Mouse (Mus musculus): ENCODE data around the gene Hacd2.

DNA sequence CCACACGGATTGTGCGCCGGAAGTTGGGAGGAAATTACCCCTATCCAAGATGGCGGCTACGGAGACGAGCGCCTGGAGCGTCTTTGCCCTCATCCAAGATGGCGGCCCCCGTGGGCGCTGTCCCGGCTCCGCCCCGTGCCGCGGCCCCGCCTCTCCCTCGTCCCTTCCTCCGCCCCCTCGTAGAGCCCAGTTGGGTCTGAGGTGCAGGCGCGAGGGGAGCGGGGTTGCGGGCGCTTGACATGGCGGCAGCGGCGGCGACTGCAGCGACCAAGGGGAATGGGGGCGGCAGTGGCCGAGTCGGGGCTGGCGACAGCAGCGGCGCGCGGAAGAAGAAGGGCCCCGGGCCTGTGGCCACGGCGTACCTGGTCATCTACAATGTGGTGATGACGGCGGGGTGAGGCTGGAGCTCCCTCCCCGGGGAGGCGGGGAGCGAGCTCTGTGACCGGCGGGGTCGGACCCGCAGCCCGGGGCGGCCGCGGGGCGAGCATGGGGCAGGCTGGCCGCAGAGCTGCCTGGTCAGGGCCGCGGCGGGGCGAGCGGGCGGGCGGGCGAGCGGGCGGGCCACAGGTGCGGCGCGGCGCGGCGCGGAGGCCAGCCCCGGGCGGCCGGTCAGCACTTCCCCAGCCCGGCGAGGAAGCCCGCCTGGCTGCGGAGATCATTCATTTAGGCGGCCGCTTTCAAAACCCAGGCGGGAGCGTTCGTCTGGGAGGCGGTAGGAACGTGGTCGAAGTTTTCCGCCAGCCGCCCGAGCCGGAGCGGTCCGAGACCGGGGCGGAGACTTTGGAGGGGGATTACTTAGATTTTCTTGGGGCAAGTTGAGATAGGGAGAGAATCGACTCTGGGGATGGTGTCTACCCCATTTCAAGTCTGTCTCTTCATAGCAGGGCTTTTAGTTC is at the start of gene Hacd2:
- TF ChIP-seq CTCF (IDR thresholded peaks at IDR 0.05; ENCODE audit: borderline replicate concordance, control insufficient read depth, extremely low read depth, insufficient read depth, low read length, poor library complexity) (peak; percentile 34; the same call in 1 of the 2 replicates), POLR2A (IDR thresholded peaks at IDR 0.05; ENCODE audit: control insufficient read depth, extremely low read depth, insufficient read depth, low read length, poor library complexity) (peak; percentile 75; the same call in 1 of the 2 replicates)

Data from thymus, adult 2 months (tissue).